Mouse (Mus musculus): ENCODE results near the gene Akap13.

The Akap13 gene

DNA sequence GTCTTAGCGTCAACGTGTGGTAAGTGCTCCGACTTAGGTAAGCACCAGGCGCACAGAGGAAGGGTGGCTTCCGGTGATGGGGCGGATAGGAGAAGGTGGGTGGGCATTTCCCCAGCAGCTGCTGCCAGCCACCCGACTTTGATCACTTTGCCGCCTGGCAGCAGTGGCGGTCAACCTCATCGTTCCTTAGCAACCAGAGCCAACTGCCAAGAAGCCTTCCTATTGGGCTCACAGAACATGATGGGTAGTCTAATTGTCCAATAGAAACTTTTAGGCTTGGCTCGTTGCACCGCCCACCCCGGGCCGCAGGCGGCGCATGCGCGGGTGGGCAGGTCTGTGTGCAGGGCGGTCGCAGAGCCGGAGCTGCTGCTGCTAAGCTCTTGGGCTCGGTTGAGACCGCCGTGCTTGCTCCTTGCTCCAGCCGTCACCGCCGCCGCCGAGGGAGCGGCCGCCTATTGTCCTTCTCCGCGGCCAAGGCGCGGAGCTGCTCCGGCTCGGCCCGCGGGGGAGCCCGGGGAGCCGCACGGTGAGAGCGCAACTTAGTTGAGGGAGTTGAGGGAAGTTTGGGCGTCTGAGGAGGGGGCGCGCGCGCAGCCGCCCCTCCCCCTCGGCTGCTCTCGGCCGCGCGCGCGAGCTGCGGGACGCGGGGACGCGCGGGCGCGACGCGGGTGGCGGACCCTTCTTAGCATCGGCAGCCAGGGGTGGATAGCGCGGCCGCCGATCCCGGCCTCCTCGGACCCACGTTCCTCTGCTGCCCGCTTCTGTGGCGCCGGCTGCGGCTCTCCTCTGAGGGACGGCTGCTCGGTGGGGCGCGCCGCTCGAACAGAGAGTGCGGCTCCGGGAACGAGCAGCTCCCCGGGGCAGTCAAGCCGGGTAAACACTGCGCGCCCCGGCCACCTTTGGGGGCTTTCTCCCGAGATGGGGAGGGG is at the start of gene Akap13:
Akap13 (plus strand) TSS at position 312 of the 929 bp plus-strand sequence.
- DNase-seq (ENCODE audit: low spot score): peak; percentile 97

DNA sequence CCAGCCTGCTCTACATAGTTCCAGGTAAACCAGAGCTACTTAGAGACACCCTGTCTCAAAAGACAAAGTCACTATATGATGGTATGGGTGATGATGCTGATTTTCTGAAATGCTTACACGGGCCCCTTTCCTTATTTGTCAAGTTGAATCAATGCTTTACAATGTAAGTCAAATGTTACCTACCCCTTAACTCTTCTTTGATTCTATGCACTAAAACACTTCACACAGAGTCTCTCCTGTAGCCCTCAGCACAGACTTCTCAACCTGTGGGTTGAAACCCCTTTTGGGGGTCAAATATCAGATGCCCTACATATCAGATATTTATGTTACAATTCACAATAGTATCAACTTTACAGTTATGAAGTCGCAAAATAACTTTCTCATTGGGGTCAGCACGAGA is 44.7 kb upstream of the Akap13 start:
- DNase-seq (ENCODE audit: low spot score): no peak

DNA sequence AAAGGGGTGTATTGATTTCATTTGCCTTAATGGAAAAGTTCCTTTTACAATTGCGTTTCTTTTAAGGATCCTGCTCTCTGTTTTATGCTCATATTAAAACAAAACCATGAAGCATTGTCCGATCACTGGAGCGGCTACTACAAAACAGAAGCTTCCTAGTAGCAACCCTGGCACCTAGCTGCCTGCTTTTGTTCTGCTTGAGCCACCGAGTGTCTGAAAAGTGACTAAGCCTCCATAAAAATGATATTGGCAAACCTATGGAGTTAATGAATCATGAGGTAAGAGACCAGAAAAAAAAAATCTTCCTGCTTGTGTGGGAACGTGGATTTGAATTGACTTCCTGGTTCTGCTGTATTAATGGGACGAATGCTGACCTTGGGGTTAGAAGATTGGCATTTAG is 44.1 kb upstream of the Akap13 start:
- no peak for DNase-seq (ENCODE audit: low spot score)

DNA sequence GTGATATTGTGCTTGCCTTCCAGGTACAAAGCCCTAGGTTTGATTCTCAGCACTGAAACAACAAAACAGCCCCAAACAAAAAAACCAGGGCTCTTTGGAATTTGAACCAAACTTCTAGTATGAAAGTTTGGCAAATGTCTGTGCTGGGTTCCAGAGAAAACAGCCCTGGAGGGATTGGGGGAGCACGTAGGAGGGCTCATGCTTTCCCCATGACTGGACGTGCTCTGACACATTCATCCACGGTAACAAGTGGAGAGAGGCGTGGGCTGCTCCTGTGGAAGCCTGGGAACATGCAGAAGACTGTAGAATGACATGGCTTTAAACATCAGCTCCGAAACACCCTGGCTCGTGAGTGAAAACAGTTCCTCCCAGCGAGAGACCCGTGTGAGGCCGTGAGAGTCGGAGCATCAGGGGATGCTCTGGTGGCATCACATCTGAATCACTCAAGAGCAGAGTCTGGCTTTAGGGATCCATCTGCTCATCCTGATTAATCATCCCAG is 43.3 kb upstream of the Akap13 start:
- no peak for DNase-seq (ENCODE audit: low spot score)

DNA sequence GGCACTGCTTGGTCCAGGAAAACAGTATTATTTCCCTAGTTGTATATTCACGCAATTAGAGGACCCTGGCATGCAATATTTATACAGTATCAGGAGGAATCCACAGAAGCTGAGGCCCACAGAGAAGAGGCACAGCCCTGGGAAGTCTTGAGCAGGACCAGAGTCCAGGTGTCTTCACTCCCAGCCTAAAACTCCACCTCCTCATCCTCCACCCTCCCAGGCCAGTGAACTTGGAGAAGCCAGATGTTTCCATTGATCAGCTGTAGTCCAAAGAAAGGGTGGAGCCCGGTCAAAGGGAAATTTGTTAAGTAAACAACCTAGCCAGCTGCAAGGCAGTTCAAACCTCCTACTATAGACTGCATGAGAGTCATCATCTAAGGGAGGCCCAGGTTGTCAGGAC is 42.8 kb upstream of the Akap13 start:
- no peak for DNase-seq (ENCODE audit: low spot score)

DNA sequence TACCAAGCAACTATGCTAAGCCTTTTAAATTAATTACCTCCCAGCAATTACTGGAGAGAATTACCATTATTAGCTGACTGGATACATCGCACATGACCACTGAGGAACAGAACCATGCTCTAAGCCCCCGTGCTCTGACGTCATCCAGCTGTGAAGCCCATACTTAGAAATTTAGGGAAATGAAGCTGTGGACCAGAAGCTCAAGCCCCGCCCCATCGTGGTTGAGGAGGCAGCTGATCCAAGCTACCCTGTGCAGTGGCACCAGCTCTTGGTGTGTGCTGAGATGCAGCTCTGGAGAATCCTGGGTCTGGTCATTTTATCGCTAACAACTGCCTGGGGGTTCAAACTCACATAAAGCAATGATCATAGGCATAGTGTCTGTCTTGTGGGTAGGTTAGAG is 41.4 kb upstream of the Akap13 start:
- DNase-seq (ENCODE audit: low spot score): no peak

DNA sequence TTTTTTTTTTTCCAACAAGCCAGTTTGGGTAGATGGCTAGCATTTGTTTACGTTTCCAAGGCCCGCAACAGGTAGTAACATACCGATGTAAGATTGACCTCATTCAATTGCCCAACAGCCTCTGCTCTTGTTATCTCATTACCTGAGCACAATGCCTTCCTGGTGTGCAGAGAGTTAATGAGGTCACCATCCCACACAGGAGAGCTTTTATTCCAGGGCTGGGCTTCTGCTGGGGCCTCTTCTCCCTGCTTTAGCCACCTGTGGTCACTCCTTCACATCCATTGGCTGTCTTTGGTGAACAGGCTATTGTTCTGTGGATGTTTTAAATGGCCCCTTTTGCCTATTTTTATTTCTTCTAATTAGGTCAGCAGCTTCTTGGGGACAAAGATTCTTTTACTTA is 41.0 kb upstream of the Akap13 start:
- DNase-seq (ENCODE audit: low spot score): no peak

DNA sequence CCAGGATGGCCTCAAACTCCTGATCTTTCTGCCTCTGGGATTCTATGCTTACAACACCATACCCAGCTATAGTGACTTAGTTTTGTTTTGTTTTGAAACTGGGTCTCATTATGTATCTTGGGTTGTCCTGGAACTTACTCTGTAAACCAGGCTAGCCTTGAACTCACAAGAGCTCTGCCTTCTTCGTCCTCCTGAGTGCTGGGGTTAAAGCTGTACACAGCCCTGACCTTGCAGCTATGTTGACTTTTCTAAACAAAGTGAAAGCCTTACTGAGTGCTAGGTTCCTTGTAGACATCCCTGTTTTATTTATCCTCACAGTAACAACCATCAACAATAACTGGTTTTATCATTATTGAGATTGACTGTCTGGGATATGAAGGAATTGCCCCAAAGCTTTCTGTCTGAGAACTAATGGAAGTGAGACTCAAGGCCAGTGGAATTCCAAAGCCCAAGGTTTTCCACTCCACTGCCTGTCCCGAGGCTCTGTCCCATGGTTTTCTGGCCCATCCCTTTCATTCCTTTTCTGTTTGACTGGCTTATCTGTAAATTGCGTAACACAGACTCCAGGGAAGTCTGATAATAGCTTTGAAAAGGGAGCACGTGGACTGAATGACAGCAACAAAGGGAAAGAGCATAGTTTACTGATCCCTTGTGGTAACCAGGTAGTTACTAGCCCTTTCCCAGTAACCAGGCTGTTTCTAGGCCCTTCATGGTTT is 40.0 kb upstream of the Akap13 start:
- no peak for DNase-seq (ENCODE audit: low spot score)

DNA sequence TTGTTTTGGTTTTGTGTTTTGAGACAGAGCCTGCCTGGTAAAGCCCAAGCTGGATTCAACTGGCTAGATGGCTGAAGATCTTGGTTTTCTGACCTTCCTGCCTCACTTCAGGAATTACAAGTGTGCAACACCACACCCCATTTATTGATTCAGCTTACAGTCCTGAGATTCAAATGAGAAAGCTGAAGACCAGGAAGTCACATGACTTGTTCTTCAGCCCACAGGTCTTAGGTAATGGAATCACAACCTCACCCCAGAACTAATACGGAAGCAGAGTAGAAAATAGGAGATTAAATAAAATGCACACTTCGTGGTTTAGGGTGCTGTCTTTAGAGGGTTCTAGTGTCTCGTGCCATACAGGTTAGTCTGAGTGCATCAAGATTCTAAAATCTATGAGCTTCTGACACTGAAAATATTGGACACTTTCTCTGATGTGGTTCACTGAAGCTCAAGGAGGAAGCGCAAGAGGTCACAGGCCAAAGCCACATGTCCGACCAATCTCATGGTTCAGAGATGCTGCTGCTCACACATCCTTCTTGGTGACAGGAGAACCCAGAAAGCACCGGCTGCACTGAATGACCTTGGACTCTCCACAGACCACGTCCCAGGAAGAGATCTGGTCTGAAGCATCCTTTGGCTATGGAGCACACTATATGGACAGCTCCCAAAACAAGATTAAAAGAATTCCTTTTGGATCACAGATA is 39.3 kb upstream of the Akap13 start:
- no peak for DNase-seq (ENCODE audit: low spot score)

DNA sequence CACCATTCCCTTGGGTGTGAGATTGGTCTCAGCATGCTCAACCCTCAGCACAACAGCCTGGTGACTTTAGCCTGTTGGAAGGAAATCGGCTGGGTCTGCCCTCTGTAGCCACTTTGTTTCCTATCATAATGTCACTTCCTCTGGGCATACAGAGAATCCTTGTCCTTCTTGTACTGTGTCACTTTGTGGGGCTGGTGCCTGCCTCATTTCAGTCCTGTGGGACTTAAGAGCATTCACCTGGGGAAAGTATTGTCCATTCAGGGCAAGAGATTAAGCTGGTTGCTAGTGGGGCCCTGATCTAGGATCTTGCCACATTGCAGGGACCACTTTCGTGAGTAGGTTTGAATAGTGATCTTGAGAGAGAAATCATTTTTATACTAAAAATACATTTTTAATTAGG is 34.4 kb upstream of the Akap13 start:
- no peak for DNase-seq (ENCODE audit: low spot score)

DNA sequence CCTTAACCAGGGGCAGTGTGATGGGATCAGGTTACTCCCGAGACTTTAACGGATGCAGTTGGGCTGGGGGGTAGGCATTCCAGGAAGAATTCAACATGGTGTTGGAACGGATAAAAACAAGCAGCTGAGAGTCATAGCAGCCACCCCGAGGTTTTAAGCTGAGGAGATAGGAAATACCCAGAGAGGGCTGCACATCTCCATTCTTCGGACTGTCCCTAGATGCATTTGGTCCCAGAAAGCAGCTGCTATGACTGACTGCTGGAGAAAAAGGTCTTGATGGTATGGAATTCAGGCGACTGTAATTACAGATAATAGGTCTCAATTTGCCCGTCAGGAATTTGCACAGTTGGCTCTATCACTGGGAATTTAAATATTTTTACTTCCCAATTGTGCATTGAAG is 31.2 kb upstream of the Akap13 start:
- DNase-seq (ENCODE audit: low spot score): no peak

DNA sequence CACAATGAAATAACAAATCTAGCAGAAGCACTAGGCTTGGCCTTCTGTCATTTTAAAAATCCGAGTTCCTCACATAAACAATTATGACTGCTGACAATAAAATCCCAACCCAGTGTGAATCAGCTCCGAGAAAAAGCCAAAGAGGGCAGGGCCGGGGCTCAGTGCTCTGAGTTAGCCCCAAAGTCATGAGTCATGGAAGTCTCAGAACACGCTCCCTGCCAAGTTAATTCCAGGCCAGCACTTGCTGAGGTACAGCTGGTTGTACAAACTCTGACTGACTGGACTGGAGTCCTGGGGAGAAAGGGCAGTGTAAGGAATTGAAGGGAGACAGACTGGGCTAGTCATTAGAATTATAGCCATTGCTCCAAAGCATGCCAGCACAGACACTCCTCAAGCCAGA is 28.0 kb upstream of the Akap13 start:
- DNase-seq (ENCODE audit: low spot score): peak; percentile 50

DNA sequence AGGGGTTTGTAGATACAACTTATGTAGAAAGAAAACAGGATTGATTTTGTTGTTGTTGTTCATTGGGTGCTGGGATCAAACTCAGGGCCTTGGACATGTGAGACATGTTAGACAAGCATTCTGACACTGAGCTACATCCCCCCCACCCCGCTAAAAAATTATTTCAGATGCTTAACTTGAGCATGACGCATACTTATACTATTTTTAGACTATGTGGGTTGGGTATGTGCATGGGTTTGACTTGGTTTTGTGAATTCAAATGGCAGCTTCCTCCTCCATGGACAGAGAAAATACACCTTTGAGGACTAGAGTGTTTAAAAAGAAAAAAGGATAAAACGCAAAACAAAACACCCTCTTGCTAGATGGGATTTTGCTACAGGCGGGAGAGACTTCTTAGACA is 26.4 kb upstream of the Akap13 start:
- no peak for DNase-seq (ENCODE audit: low spot score)

DNA sequence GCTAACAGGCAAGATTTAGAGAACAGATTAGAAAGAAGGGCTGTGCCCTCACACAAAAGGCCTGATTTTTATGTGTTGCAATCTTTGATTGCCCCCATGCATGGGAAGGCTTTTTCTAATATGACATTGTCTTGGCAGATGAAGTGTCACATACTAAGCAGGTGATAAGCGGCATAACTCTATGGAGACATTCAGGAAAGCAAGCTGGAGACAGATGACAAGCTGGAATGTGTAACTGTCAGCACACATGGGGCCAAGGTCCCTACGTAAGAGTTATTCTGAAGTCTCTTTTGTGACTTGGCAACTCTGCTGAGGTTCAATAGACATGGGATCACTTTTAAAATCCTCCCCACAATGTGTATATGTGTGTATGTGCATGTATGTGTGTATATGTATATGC is 24.8 kb upstream of the Akap13 start:
- DNase-seq (ENCODE audit: low spot score): no peak

DNA sequence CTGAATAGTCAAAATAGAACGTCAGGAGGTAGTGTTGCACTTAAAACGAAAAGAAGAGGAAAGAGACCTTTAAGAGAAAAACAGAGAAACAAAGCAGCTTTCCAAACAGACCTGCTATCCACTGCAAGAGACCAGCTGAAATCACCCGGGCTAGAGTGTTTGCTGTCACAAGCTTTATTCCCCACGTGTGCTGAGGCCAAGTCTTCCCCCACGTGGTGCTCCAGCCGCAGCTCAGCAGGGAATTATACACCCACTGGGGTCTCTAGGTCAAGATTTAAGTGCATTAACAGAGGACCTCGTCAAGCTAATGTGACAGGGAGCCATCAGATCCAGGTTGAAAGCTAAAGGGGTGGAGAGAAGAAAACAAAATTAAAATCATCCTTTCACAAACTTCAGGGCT is 24.3 kb upstream of the Akap13 start:
- no peak for DNase-seq (ENCODE audit: low spot score)

DNA sequence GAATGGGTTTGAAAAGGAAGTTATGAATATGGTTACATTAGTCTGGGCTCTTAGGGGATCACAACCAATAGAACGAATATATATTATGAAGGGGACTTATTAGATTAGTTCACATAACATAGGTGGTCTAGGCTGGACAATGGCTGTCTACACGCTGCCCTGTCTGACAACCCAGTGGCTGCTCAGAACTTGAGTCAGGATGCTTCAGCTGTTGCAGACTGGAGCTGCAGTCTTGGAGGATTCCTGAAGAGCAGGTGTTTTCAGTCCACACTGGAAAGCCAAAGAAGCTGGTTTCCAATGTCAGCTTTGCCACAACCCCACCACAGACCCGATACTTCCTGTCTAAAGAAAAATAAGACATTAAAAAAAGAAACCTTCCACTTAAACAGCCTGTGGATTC is 23.3 kb upstream of the Akap13 start:
- DNase-seq (ENCODE audit: low spot score): no peak

DNA sequence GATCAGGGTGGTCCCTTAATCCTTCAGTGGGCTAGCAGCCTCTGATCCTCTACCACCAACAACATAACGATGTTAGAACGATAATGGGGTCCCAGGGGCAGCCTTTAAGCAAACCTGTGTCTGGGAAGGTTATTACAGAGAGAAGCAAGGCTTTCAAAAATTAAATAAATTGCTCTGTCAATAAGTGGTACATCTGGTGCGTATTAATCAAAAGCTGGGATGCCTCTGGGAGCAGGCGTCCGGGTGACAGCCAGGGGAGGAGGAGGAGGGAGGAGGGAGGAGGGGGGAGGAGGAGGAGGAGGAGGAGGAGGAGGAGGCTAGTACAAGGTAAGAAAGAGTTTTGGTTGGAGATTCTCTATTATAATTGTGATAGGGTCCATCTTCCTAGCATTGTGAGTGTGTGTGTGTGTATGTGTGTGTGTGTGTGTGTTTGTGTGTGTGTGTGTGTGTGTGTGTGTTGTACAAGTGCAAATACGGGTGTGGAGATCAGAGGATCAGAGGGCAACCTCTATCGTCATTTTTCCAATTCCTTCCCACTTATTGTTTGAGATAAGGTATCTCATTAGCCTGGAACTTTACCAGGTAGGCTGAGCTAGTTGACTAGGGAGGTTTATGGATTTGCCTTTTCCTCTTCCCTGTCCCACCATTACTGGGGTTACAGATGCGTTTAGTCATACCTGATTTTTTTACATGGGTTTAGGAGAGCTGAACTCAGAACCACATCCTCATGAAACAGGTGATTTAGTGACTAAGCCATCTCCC is 18.7 kb upstream of the Akap13 start:
- no peak for DNase-seq (ENCODE audit: low spot score)

DNA sequence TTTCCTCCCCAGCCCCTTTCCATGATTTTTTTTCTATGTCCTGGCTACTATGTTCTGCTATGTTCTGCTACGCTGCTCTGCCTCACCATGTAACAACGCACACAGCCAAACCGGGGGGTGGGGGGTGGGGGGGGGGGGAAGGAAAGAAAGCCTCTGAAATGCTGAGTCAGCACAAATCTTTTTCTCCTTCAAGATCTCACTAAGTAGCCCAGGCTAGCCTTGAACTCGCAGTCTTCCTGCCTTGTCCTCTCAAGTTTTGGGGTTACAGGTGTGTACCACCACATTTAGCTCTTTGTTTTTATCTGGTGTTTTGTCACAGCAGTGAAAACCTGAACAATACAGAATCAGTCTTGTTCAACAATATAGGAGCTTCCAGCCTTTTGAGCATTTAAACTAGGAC is 15.8 kb upstream of the Akap13 start:
- no peak for DNase-seq (ENCODE audit: low spot score)

DNA sequence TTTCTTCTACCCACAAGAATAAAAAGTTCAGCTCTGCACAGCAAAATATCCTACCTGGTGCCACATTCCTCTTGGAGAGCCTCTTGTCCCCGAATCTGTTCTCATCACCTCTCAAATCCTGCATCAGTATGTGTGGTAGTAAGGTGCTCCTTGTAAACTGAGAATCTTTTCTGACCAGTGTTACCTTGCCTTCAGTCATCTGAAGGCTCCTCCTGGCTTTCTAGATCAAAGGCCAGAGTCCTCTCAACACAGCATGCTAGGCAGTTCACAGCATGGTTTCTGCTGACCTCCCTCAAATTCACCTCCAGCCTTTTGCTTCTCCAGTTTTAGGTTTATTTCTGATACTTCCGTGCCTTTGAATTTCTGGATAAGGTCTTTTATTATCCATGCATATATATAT is 15.1 kb upstream of the Akap13 start:
- no peak for DNase-seq (ENCODE audit: low spot score)

DNA sequence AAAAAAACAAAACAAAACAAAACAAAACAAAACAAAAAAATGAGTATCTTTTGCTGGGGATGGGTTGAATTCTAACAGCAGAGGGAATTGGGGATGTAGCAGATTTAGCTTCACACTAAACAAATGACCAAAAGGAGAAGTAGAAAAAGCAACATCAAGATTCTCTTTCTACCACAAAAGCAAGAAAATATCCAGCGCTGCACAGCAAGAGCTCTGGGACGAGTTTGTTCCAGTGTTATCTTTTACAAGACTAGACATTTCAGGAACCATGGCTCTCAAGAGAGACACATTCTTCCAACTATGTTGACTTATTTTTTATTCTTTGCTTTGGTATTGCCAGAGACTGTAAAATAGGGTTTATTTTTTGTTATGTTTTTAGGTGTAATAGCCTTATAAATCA is 13.4 kb upstream of the Akap13 start:
- no peak for DNase-seq (ENCODE audit: low spot score)

DNA sequence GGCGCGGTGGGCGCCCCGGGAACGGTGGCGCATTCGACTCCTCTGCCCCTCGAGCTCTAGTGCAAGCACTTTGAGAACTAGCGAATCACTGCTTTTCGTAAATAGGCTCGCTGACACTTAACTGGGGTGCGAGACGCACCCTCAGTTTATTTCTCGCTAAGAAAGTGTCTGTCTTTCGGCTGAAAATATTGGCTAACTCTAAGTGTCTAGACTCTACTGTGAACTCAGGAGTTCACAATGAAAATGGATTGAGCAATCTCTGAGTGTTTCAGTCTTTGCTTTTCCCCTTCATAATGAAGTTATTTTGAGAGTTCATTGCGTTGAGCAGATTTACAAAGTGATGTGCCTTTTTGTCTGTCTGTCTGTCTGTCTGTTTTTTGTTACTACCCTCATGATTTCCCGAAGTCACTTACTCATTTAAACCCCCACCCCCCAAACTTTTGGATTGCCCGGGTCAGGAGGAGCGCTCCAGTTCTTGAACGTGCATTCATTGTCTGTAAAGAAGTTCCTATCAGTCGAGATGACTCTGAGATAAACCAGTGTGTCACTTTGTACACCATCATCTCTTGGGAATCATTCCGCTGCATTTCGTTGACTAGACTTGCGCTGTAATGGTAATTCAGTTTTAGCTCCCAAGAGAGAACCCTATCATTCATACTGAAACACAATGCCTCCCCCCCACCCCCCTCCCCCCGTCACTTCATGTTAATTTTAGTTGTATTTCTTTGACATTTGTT is 986 bp downstream of the Akap13 start:
- DNase-seq (ENCODE audit: low spot score): no peak

All from urinary bladder, postnatal 25 days (tissue).